Mouse (Mus musculus) cerebellum, adult 2 months (tissue): Measurements from ENCODE around the gene Slc15a3.

Source experiments
- CTCF ChIP-seq: fragments of 200-500 bp; IDR thresholded peaks from 2 replicates; pipeline ENCODE4 v1.5.1; 2011; ENCODE audit warnings: low read depth, mild to moderate bottlenecking, control low read depth, low read length, moderate library complexity, borderline replicate concordance; ENCODE audit not compliant: insufficient read depth
- POLR2A ChIP-seq: fragments of 200-500 bp; IDR thresholded peaks from 2 replicates; pipeline ENCODE4 v1.6.1; 2011; ENCODE audit warnings: low read length, control low read depth, borderline replicate concordance; ENCODE audit not compliant: insufficient read depth

GRCm38 (mm10) chr19:10871328-10871961 is 31.9 kb downstream of the Slc15a3 start:
- no peak for TF ChIP-seq POLR2A
- TF ChIP-seq CTCF, result no peak
